Mouse (Mus musculus) megakaryocyte, embryonic 14.5 days (primary cell): ENCODE data around the gene Cyld.

Experiments used
- FLI1 ChIP-seq: IDR thresholded peaks from 2 replicates; pipeline ENCODE4 v1.6.1; 2012; ENCODE audit warnings: low read length, inconsistent platforms, mixed read lengths
- GATA1 ChIP-seq: IDR thresholded peaks from 3 replicates; pipeline ENCODE4 v1.6.1; 2012; ENCODE audit warnings: mixed read lengths, low read length, inconsistent platforms, borderline replicate concordance

DNA sequence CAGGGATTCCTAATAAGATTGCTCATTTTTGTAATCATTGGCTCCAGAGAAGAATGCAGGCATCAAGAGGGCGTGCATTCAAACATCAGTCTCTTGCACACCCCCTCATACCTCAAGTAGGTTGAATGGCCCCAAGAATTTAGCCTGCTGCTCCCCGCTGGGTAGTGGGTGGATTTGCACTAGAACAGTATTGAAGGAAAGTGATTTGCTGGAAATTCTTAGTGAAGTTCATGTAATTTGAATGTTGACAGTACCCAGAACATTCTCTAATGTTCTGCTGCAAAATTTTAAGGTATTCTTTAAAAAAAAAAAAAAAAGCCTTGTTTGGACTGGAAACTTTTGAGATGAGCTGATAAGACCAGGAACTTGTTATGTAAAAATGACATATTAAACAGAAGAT, 1.2 kb downstream of the Cyld start:
- TF ChIP-seq GATA1, result no peak
- TF ChIP-seq FLI1, result no peak
